Mouse (Mus musculus) testis, adult 2 months (tissue): Measurements from ENCODE around the gene Rrbp1.

Experiments used
- CTCF ChIP-seq: fragments of 200-500 bp; IDR thresholded peaks from 2 replicates; pipeline ENCODE4 v1.5.1; 2012; ENCODE audit warnings: low read depth, mild to moderate bottlenecking, inconsistent platforms, low read length, moderate library complexity; ENCODE audit not compliant: control insufficient read depth, insufficient read depth, insufficient replicate concordance
- POLR2A ChIP-seq: fragments of 200-500 bp; IDR thresholded peaks from 2 replicates; pipeline ENCODE4 v1.6.1; 2012; ENCODE audit warnings: low read depth, mild to moderate bottlenecking, inconsistent platforms, low read length, moderate library complexity; ENCODE audit not compliant: control insufficient read depth

DNA sequence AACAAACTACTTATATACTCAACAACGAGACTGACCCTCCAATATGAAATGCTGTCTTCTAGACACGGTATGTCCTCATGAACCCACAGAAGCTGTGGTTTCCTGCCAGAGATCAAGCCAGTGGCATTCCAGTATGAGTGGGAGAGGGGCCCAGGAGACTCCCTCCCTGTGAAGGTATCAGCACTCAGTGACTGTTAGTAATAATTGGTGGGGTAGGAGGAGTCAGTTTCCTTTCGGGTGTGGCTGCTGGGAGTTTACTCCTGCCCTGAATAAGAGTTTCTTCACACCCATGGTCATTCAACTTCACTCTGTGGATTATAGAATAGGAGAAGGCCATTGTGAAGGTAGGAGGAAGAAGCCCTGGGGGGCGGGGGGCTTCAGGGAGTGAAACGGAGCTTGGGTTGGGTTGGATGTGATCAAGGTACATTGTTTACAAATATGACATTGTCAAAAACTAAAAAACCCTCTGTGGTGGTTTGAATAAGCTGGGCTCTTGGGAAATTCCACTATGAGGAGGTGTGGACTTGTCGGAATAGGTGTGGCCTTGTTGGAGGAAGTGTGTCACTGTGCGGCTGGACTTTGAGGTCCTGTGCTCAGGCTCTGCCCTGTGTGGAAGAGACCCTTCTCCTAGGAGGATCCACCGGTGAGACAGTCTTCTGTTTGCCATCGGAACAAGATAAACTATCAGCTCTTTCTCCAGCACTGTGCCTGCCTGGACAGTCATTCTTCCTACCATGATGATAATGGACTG lies 111.4 kb downstream of the Rrbp1 start:
- TF ChIP-seq CTCF (no peak), POLR2A (no peak)
